Mouse (Mus musculus): Measurements from ENCODE around the gene Brd2. TPM values are rescaled to one million over a fixed set of nuclear protein-coding genes. Genes with fewer than 3 reads are reported as not detected.

Gene Brd2
- polyA plus RNA-seq, 1 experiment from 2014 or later, result 40.1 TPM

DNA sequence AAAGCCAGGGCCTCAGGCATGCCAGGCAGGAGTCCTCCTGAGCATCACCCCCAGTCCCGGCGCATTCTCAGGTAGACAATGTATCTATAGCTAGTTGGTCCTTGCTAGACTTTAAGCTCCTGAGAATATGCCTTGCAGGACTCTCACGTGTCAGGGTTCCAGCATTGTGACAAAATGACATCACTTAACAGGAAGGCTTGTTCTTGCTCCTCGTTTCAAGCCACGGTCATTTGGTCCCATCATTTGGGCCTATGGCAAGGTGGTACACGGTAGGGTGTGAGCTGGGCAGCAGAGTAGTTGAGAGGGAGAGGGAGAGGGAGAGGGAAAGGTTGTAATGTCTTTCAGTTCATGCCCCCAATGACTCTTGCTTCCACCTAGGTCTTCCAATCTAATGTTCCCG is 9.5 kb upstream of the Brd2 start:
- 65% methylated on average over 7 of the region's 7 CpGs for WGBS (ENCODE audit: insufficient replicate concordance)
- peaks cover 44% of the 10 kb centered on the region for H3K4me1 ChIP-seq (replicated peaks)
- H3K27ac ChIP-seq (replicated peaks), result no peak overlapping the region
- no peak for ATAC-seq (ENCODE audit: insufficient read depth)
- no peak overlapping the region for H3K4me3 ChIP-seq (replicated peaks)
- no peak overlapping the region for H3K9ac ChIP-seq
- H3K4me2 ChIP-seq, result no peak overlapping the region
- peaks cover 48% of the 10 kb centered on the region for H3K27me3 ChIP-seq
- no peaks in the 10 kb centered on the region for H3K36me3 ChIP-seq (replicated peaks)
- no peaks in the 10 kb centered on the region for H3K9me3 ChIP-seq (replicated peaks)

DNA sequence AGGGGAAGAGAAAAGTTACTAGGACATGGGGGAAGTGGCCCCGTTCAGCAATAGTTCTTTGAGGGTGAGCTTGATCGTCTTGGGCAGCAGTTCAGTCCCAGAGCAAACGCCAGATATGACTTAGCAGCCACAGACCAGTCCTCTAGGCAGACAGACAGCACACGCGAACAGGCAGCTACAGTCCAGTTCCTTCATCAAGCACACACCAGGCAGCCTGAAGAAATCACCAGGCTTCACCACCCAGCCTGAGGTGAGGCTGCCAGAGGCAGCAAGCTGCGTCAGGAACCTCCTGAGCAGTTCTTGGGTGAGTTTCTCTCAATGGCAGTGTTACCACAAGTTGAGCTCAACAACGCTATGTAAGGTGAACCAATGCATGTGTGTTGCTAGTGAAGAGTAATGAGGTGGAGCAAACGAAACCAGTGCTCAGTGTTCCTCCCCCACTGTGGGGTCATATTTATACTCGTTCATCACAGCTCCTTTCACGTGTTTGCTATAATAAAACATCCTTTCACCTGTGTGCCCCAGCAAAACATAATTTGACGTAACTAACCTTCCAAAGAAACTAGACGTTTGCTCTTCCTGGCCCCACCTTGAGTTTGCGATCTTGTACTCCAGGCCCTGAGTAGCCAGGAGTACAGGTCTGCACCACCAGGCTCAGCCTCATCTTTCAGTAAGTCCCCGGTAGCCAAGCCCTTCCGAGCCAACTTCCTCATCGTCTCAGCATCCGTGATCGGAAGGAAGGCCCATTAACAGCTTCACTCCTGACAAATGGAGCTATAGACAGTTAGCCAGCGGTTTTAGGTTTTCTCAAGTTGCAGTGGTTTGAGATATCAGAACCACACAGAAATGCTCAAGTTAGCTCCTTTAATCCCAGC is 7.9 kb upstream of the Brd2 start:
- Histone ChIP-seq H3K4me3 (replicated peaks) (no peak overlapping the region), H3K27ac (replicated peaks) (no peak overlapping the region), H3K4me1 (replicated peaks) (peaks cover 51% of the 10 kb centered on the region), H3K4me2 (no peak overlapping the region), H3K27me3 (peaks cover 41% of the 10 kb centered on the region), H3K9me3 (replicated peaks) (no peaks in the 10 kb centered on the region), H3K9ac (no peak overlapping the region), H3K36me3 (replicated peaks) (no peaks in the 10 kb centered on the region; the same call in 1 of the 2 replicates)
- ATAC-seq (ENCODE audit: insufficient read depth), result no peak
- 58% methylated on average over 19 of the region's 19 CpGs for WGBS (ENCODE audit: insufficient replicate concordance)

DNA sequence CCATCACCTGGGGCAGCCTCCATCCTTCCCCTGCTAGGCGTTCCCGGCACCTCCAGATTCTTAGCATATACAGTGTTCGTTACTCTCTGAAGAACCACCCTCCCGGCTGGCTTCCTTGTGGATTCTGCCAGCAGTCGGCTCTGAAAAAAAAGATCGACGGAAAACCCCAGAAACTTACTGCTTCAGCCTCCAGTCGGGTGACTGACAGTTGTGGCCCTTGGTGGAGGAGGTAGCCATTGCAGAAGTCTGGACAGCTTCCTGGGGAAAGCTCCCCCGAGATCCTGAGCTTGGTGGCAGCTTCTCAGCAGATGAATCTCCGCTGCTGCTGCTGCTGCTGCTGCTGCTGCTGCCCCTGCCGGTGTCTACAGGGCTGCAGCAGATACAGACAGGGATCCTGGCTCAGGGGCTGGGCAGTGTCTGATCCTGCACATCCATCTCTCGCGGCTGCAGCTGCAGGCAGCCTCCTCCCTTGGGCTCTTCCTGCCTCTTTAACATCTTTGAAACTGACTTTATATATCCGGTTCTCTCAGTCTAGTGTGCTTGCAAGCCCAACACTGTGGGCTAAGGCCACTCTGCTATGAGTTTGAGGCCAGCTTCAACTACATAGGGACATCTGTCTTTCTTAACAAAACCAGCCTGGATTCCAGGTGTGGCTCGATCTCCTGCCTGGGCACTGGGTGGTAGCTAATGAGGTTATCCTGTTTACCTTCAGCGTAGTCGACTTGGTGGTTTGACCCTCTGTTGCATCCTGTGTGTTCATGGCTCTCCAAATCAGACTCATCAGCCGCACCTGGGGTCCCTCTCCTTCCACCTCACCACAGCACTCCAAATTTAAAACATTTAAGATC is 6.7 kb upstream of the Brd2 start:
- Histone ChIP-seq H3K9me3 (replicated peaks) (no peaks in the 10 kb centered on the region), H3K27ac (replicated peaks) (no peak overlapping the region), H3K4me2 (0 out of 2 replicates have a peak overlapping the region, but pooled peaks have one; percentile 23), H3K27me3 (peaks cover 41% of the 10 kb centered on the region), H3K4me3 (replicated peaks) (no peak overlapping the region), H3K9ac (no peak overlapping the region), H3K4me1 (replicated peaks) (peaks cover 61% of the 10 kb centered on the region), H3K36me3 (replicated peaks) (no peaks in the 10 kb centered on the region; the same call in 1 of the 2 replicates)
- WGBS (ENCODE audit: insufficient replicate concordance), result 15% methylated on average over 18 of the region's 18 CpGs
- ATAC-seq (ENCODE audit: insufficient read depth), result no peak

DNA sequence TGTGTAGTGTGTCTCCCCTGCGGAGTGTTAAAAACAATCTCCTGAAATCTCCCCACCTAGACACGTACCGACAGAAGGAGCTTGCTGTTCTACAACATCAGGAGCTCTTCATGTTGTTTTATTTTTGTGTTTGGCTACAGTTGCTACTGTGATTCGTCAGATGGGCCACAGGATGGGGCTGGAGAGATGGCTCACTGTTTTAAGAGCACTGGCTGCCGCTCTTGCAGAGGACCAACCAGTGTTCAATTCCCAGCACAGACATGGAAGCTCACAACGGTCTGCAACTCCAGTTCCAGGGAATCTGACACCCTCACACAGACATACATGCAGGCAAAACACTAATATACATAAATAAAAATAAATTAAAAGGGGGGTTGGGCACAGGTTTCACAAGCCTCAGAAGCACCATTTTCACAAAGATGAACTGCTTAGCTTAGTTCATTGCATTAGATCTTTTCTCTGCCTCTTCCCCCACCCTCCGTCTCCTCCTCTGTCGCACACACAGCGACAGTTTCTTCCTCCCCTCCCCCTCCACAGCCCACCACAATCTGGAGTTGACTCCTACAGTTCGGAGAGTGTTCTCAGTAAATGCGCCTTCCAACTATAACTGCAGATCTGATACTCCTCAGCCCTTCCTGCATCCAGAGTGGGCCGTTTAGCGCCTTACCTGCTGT is 6.0 kb upstream of the Brd2 start:
- no peak overlapping the region for H3K27ac ChIP-seq (replicated peaks)
- peaks cover 68% of the 10 kb centered on the region for H3K4me1 ChIP-seq (replicated peaks)
- H3K36me3 ChIP-seq (replicated peaks), result no peaks in the 10 kb centered on the region; the same call in 1 of the 2 replicates
- no peak overlapping the region for H3K4me3 ChIP-seq (replicated peaks)
- H3K27me3 ChIP-seq, result peaks cover 41% of the 10 kb centered on the region
- no peak for ATAC-seq (ENCODE audit: insufficient read depth)
- H3K9ac ChIP-seq, result no peak overlapping the region
- H3K9me3 ChIP-seq (replicated peaks), result no peaks in the 10 kb centered on the region
- 28% methylated on average over 13 of the region's 13 CpGs for WGBS (ENCODE audit: insufficient replicate concordance)
- H3K4me2 ChIP-seq, result 0 out of 2 replicates have a peak overlapping the region, but pooled peaks have one; percentile 23

DNA sequence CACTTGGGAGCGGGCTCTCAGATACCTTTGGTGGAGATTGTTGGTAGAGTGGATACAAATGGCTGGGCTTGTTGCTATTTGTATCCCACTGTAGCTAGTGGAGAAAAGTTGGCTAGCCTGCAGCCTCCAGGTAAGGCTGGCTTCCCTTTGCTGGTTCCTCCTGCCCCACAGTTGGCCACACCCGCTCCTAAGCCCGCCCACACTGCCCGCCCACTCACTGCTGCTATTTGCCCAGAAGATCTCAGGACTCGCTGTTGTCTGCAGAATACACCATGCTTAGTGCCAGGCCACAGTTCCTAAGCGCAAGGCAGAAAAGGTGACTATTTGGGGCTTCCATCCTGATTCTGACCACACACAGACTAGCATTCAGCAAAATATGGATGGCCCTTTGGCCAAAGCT is 5.0 kb upstream of the Brd2 start:
- ATAC-seq (ENCODE audit: insufficient read depth), result no peak
- Histone ChIP-seq H3K4me1 (replicated peaks) (peaks cover 78% of the 10 kb centered on the region), H3K4me2 (peak overlapping the region; percentile 35), H3K27me3 (peaks cover 41% of the 10 kb centered on the region), H3K4me3 (replicated peaks) (no peak overlapping the region), H3K9me3 (replicated peaks) (no peaks in the 10 kb centered on the region), H3K36me3 (replicated peaks) (no peaks in the 10 kb centered on the region; the same call in 1 of the 2 replicates), H3K27ac (replicated peaks) (no peak overlapping the region), H3K9ac (no peak overlapping the region)
- 12% methylated on average over 6 of the region's 6 CpGs for WGBS (ENCODE audit: insufficient replicate concordance)

DNA sequence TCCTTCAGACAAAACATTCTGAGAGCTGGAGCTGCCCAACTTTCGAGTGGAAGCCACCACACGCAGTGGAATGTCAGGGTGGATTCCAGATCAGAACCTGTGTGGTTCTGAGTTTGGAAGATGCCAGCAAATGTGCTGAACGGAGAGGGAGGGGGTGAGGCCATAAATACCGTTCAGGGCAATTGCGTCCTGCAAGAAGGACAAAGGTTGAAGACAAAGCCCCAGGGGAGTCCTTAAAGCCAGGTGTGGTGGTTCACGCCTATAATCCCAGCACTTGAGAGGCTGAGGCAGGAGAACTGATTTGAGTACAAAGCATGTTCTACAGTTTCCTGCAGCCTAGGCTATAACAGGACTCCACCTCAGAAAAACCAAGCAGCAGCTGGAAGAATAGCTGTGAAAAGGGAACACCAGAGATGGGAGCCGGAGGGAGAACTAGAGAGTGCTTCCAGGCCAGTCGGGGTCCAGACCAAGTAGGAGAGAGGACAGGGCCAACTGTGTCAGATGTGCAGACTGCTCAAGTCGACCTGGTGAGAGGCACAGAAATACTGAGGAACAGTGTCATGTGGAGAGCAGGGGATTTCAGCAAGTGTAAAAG is 4.5 kb upstream of the Brd2 start:
- H3K4me1 ChIP-seq (replicated peaks), result peaks cover 80% of the 10 kb centered on the region
- no peak overlapping the region for H3K27ac ChIP-seq (replicated peaks)
- peaks cover 41% of the 10 kb centered on the region for H3K27me3 ChIP-seq
- no peaks in the 10 kb centered on the region; the same call in 1 of the 2 replicates for H3K36me3 ChIP-seq (replicated peaks)
- no peak overlapping the region for H3K4me3 ChIP-seq (replicated peaks)
- 62% methylated on average over 9 of the region's 9 CpGs for WGBS (ENCODE audit: insufficient replicate concordance)
- no peak overlapping the region for H3K9ac ChIP-seq
- H3K9me3 ChIP-seq (replicated peaks), result no peaks in the 10 kb centered on the region
- ATAC-seq (ENCODE audit: insufficient read depth), result no peak
- H3K4me2 ChIP-seq, result peak overlapping the region; percentile 35

DNA sequence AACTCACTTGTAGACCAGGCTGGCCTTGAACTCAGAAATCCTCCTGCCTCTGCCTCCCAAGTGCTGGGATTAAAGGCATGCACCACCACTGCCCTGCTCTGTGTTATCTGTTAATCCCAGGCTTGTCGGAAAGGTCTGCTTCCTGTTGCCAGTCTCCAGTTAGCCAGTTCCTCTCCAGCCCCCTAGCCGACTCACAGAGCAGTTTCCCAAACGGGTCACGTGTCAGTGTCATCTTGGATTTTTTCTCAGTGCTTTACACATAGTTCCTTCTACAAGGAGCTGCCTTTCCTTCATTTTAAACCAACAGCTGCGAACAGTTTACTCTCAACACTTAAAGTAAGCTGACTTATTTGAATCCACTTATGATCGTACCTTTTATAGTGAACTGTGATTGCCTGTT is 2.2 kb upstream of the Brd2 start:
- ATAC-seq (ENCODE audit: insufficient read depth), result no peak
- H3K27ac ChIP-seq (replicated peaks), result no peak overlapping the region
- no peak overlapping the region for H3K4me3 ChIP-seq (replicated peaks)
- peaks cover 23% of the 10 kb centered on the region for H3K27me3 ChIP-seq
- H3K36me3 ChIP-seq (replicated peaks), result no peaks in the 10 kb centered on the region; the same call in 1 of the 2 replicates
- no peaks in the 10 kb centered on the region for H3K9me3 ChIP-seq (replicated peaks)
- no peak overlapping the region for H3K9ac ChIP-seq
- H3K4me1 ChIP-seq (replicated peaks), result peaks cover 83% of the 10 kb centered on the region
- WGBS (ENCODE audit: insufficient replicate concordance), result 23% methylated on average over 6 of the region's 6 CpGs
- peak overlapping the region; percentile 99 for H3K4me2 ChIP-seq

DNA sequence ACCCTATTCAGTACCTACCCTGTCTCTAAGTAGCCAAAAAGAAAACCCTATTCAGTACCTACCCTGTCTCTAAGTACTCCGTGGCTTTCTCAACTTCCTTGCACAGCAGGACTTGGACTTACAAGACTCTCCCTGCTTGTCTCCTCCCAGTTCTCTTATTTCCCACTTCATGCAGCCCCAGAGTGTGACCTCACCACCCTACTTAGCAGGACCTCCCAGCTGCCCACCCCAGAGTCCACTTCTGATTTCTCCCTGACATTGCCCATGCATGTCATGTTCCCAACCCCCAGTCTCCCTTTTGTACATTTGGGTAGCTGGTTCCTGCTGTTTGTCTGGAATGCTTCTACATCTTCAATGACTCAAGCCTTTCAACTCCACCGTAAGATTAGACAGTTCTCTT is 1.1 kb upstream of the Brd2 start:
- H3K4me2 ChIP-seq, result peak overlapping the region; percentile 99
- peaks cover 74% of the 10 kb centered on the region for H3K4me1 ChIP-seq (replicated peaks)

DNA sequence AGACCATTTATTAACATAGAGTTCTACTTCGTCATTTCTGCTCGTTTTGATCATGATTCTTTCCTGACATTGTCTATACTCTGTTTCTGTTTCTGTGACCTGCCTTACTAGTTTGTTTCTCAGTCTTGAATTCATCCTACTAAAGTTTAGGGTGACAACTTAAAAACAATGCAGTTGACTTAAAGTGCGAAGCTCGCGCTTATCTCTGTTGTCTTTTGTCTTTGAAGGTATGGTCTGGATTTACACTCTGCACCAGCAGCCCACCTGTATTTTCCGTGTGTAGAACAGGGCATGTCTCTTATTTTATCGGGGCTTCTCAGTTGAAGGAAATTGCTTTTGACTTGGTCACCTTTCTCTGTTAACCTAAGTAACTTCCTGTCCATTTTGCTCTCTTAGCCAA is 677 bp upstream of the Brd2 start:
- Histone ChIP-seq H3K4me2 (peak overlapping the region; percentile 99), H3K9me3 (replicated peaks) (no peaks in the 10 kb centered on the region), H3K4me3 (replicated peaks) (peak overlapping the region; percentile 94), H3K36me3 (replicated peaks) (peaks cover 7% of the 10 kb centered on the region), H3K9ac (peak overlapping the region; percentile 91), H3K27me3 (peaks cover 7% of the 10 kb centered on the region), H3K27ac (replicated peaks) (peak overlapping the region; percentile 99), H3K4me1 (replicated peaks) (peaks cover 70% of the 10 kb centered on the region)
- no peak for ATAC-seq (ENCODE audit: insufficient read depth)
- 1% methylated on average over 7 of the region's 7 CpGs for WGBS (ENCODE audit: insufficient replicate concordance)

More for the DNA sequence above, 1.1 kb upstream of the Brd2 start:
- Histone ChIP-seq H3K9me3 (replicated peaks) (no peaks in the 10 kb centered on the region), H3K4me3 (replicated peaks) (peak overlapping the region; percentile 94), H3K36me3 (replicated peaks) (peaks cover 3% of the 10 kb centered on the region), H3K27ac (replicated peaks) (peak overlapping the region; percentile 99), H3K9ac (peak overlapping the region; percentile 91), H3K27me3 (peaks cover 11% of the 10 kb centered on the region)
- 25% methylated on average over 2 of the region's 2 CpGs for WGBS (ENCODE audit: insufficient replicate concordance)
- ATAC-seq (ENCODE audit: insufficient read depth), result no peak

DNA sequence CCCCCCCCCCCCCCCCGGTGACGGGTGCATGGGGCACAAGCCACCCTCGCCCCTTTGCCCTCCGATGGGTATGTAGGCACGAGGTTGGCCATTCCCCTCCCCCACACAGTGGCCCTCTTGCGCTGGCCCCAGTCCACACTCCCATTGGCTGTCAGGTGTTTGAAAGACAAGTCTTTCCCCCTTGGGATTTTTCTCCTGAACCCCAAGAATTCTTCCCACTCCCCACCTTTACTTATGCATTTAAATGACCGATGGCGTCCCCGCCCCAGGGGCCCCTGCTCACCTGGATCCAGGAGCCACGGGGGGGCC is 601 bp downstream of the Brd2 start:
- peak overlapping the region; percentile 91 for H3K9ac ChIP-seq
- peaks cover 68% of the 10 kb centered on the region for H3K4me1 ChIP-seq (replicated peaks)
- peaks cover 20% of the 10 kb centered on the region for H3K36me3 ChIP-seq (replicated peaks)
- H3K4me3 ChIP-seq (replicated peaks), result peak overlapping the region; percentile 94
- H3K9me3 ChIP-seq (replicated peaks), result no peaks in the 10 kb centered on the region
- WGBS (ENCODE audit: insufficient replicate concordance), result 2% methylated on average over 7 of the region's 10 CpGs
- H3K27ac ChIP-seq (replicated peaks), result peak overlapping the region; percentile 99
- H3K27me3 ChIP-seq, result no peaks in the 10 kb centered on the region
- peak overlapping the region; percentile 99 for H3K4me2 ChIP-seq
- no peak for ATAC-seq (ENCODE audit: insufficient read depth)

Data from liver, embryonic 15.5 days (tissue).